Mouse (Mus musculus) forebrain, embryonic 14.5 days (tissue): ENCODE data around the gene Ttc38. TPM values are rescaled to one million over a fixed set of nuclear protein-coding genes. Genes with fewer than 3 reads are reported as not detected.
A peak's percentile ranks its signal among the peaks of the same experiment; 100 is the strongest.

Experiments
- ATAC-seq: fragments of 200-750 bp; cut with Nextera tagmentation; 2 replicates; pipeline ENCODE4 v1.8.0; 2017; ENCODE audit warnings: mild to moderate bottlenecking, moderate library complexity
- DNase-seq: peaks from one replicate; pipeline ENCODE4 v3.0.0-alpha.2; 2015; ENCODE audit warnings: low spot score
- H3K27ac ChIP-seq: fragments of 300-500 bp; sonication (generic); 2 replicates; pipeline ENCODE4 v1.5.1; 2014; ENCODE audit warnings: low read depth, mild to moderate bottlenecking, control low read depth, low read length, moderate library complexity
- H3K27me3 ChIP-seq: fragments of 300-500 bp; sonication (generic); replicated peaks from 2 replicates; pipeline ENCODE4 v1.6.1; 2014; ENCODE audit warnings: low read length, control low read depth, mixed read lengths; ENCODE audit not compliant: control insufficient read depth, insufficient read depth
- H3K36me3 ChIP-seq: fragments of 300-500 bp; sonication (generic); 2 replicates; pipeline ENCODE4 v1.6.1; 2014; ENCODE audit warnings: low read length, control low read depth; ENCODE audit not compliant: control insufficient read depth, insufficient read depth
- H3K4me1 ChIP-seq: fragments of 300-500 bp; sonication (generic); 2 replicates; pipeline ENCODE4 v1.6.1; 2014; ENCODE audit warnings: antibody characterized with exemption, low read length, control low read depth; ENCODE audit not compliant: control insufficient read depth, insufficient read depth
- H3K4me2 ChIP-seq: fragments of 300-500 bp; sonication (generic); 2 replicates; pipeline ENCODE4 v1.6.1; 2014; ENCODE audit warnings: mild to moderate bottlenecking, control low read depth, low read length
- H3K4me3 ChIP-seq: fragments of 300-500 bp; sonication (generic); 2 replicates; pipeline ENCODE4 v1.5.1; 2014; ENCODE audit warnings: low read depth, low read length, control low read depth
- H3K9ac ChIP-seq: fragments of 300-500 bp; sonication (generic); 2 replicates; pipeline ENCODE4 v1.6.1; 2014; ENCODE audit warnings: mild to moderate bottlenecking, low read length, control low read depth, moderate library complexity
- H3K9me3 ChIP-seq: fragments of 300-500 bp; sonication (generic); replicated peaks from 2 replicates; pipeline ENCODE4 v1.6.1; 2016; ENCODE audit warnings: low read length, control low read depth, mixed read lengths; ENCODE audit not compliant: control insufficient read depth
- WGBS: fragments of 180-500 bp; shearing (Covaris S2); extraction: QIAGEN DNeasy Blood & Tissue Kit; methylation state at CpG from one replicate; pipeline ENCODE4 v1.1.7; 2014; 5-methylcytosine and 5-hydroxymethylcytosine counted together
- polyA plus RNA-seq: library from polyadenylated mRNA; unstranded; fragments of >200 nt; fragmentation: Nextera tagmentation; extraction: Ambion mirVana; gene quantifications from 2 replicates; pipeline ENCODE4 v1.2.1, GENCODE M21; 2014

The Ttc38 gene
- polyA plus RNA-seq, result 2.6 and 2.7 TPM in 2 replicates

DNA sequence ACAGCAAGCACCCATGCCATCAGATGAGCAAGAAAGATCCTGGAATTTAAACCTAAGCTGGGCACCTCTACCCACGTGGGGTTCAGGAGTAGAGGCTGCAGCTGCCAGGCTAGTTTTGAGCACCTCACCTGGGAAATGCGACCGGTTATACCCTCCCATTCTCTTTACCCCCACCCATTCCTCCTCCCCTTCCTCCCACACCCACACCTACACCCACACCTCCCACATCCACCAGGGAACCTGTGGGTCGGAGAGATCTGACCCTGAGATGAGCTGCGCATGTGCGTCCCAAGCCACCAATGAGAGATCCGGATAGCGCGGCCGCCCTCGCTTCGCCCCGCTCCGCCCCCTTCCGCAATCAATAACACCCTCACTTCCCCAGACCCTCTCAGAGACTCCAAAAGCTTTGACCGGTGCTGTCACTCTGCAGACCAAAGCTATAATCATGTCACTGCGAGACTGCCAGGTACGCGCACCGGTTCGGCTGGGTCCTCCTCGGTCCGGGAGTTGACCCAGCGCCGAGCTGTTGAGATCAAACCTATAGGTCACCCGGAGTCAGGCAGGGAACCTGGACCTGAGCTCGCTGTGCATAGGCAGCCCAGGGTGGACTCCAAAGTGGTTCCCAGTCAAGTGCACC lies at the start of gene Ttc38:
TSS of gene Ttc38 (plus strand) at position 353 of the 637 bp plus-strand sequence.
- Histone ChIP-seq H3K4me2 (peak within 1 kb of the TSS; percentile 81), H3K27ac (no peak within 1 kb of the TSS), H3K27me3 (no peaks in the 10 kb centered on the region), H3K9ac (peak within 1 kb of the TSS; percentile 59), H3K36me3 (no peaks in the 10 kb centered on the region), H3K4me3 (peak within 1 kb of the TSS; percentile 48), H3K4me1 (peaks cover 9% of the 10 kb centered on the region), H3K9me3 (no peaks in the 10 kb centered on the region)
- 1% methylated on average over 27 of the region's 27 CpGs for WGBS
- DNase-seq (peak; percentile 72), ATAC-seq (peak; percentile 91)

DNA sequence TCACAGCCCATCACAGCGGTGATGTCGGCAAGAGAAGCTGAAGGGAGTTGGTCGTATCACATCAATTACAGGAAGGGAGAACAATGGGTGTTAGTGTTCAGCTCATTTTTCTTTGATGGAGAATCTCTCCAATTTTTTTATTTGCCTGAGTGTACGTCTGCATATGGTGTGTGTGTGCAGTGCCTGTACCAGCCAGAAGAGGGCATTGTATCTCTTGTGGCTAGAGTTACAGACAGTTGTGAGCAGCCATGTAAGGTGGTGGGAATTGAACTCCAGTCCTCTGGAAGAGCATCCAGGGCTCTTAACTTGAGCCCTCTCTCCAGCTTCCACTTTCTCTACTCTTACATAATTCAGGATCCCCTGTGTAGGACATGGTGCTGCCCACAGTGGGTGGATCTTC lies 49.0 kb upstream of the Ttc38 start:
- no peak overlapping the region for H3K4me3 ChIP-seq
- H3K9me3 ChIP-seq, result 0 out of 2 replicates have a peak, but pooled peaks cover 4% of the 10 kb centered on the region
- no peaks in the 10 kb centered on the region for H3K4me1 ChIP-seq
- no peak overlapping the region for H3K9ac ChIP-seq
- ATAC-seq, result no peak
- H3K36me3 ChIP-seq, result no peaks in the 10 kb centered on the region
- no peak overlapping the region for H3K4me2 ChIP-seq
- H3K27me3 ChIP-seq, result no peaks in the 10 kb centered on the region
- WGBS, result 93% methylated on average over 4 of the region's 4 CpGs
- H3K27ac ChIP-seq, result no peak overlapping the region
- no peak for DNase-seq

DNA sequence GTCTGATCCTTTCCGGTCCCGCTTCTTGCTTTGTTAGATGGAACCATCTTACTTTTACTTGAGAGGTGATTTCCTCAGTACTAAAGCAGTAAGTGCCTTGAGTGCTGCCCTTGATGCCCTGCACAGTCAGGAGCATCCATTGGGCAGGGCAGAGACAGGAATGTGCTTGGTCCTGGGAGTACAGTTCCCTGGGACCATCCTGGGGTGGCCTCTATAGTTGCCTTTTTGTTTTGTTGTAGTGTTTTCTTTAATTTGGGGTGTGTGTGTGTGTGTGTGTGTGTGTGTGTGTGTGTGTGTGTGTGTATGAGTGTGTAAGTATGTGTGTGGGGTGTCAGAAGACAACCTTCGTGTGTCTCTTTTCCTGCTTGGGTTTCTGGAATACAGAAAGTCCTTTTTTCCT lies 47.8 kb upstream of the Ttc38 start:
- no peak overlapping the region for H3K4me2 ChIP-seq
- H3K9me3 ChIP-seq, result 0 out of 2 replicates have a peak, but pooled peaks cover 4% of the 10 kb centered on the region
- no peaks in the 10 kb centered on the region for H3K27me3 ChIP-seq
- ATAC-seq (no peak), DNase-seq (no peak)
- H3K4me1 ChIP-seq, result no peaks in the 10 kb centered on the region
- 95% methylated on average over 3 of the region's 3 CpGs for WGBS
- no peak overlapping the region for H3K9ac ChIP-seq
- H3K27ac ChIP-seq, result no peak overlapping the region
- H3K36me3 ChIP-seq, result no peaks in the 10 kb centered on the region
- no peak overlapping the region for H3K4me3 ChIP-seq

DNA sequence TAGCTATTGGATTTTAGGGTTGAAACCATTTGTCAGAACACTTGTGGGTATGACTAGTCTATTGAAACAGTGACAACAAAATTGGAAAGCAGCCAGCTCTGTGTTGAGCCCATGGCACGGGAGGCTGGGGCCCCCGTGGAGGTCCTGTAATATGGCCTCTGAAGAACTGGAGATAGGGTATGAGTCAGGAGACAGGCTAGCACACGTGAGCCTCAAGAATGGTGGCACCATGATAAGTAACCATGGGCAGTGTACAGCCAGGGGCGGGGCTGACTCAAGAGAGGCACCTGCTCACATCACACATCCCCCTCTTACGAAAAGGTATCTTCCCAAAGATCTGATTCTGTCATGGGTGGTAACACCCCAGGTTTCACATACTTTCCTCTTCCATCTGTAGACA lies 45.4 kb upstream of the Ttc38 start:
- Histone ChIP-seq H3K4me1 (no peaks in the 10 kb centered on the region), H3K27me3 (no peaks in the 10 kb centered on the region), H3K9ac (no peak overlapping the region), H3K4me3 (no peak overlapping the region), H3K9me3 (0 out of 2 replicates have a peak, but pooled peaks cover 4% of the 10 kb centered on the region), H3K36me3 (no peaks in the 10 kb centered on the region), H3K27ac (no peak overlapping the region), H3K4me2 (no peak overlapping the region)
- no peak for ATAC-seq
- DNase-seq, result no peak
- WGBS, result 55% methylated on average over 5 of the region's 5 CpGs

DNA sequence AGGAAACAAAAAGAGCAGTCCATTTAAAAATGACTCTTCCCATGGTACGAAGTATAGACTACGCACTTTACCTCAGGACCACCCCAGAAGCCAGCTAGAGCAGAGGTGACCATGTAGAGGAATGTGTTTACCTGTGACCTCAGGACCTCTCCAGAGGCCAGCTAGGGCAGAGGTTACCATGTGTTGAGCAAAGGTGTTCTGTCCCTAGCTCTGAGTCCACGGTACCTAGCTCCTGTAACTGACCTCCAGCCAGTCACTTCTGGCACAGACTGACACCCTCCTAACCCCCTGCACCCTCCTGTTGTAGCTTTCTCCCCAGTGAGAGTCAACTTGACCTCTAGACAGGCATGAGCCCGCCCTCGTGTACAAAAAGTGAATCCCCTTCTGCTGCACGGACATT lies 44.6 kb upstream of the Ttc38 start:
- DNase-seq (no peak), ATAC-seq (no peak)
- H3K9ac ChIP-seq, result no peak overlapping the region
- no peaks in the 10 kb centered on the region for H3K4me1 ChIP-seq
- no peaks in the 10 kb centered on the region for H3K27me3 ChIP-seq
- H3K4me2 ChIP-seq, result no peak overlapping the region
- WGBS, result 92% methylated on average over 6 of the region's 6 CpGs
- H3K36me3 ChIP-seq, result no peaks in the 10 kb centered on the region
- H3K4me3 ChIP-seq, result no peak overlapping the region
- no peak overlapping the region for H3K27ac ChIP-seq
- H3K9me3 ChIP-seq, result 0 out of 2 replicates have a peak, but pooled peaks cover 4% of the 10 kb centered on the region

DNA sequence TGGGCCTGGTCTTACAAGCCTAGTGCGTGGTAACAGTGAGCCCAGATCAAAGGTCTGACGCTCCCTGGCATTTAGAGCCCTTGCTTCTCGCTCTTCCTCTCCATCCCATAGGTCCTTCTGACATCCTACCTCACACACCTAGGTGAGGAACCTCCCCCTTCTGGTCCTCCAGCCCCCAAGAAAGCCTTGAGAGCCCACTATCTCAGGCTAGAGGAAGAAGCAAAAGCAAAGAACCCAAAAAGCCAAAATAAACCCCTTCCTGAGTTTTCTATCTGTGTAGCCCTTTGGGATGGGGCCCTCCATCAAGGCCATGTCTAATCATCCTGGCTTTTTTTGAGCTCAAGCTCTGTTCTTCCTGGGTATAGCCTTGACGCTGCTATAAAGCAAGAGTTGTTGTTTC lies 44.1 kb upstream of the Ttc38 start:
- Histone ChIP-seq H3K27ac (no peak overlapping the region), H3K4me1 (no peaks in the 10 kb centered on the region), H3K27me3 (no peaks in the 10 kb centered on the region), H3K36me3 (no peaks in the 10 kb centered on the region), H3K9ac (no peak overlapping the region), H3K4me2 (no peak overlapping the region), H3K9me3 (0 out of 2 replicates have a peak, but pooled peaks cover 4% of the 10 kb centered on the region), H3K4me3 (no peak overlapping the region)
- DNase-seq (no peak), ATAC-seq (no peak)
- whole genome bisulfite sequencing, result 90% methylated on average over 4 of the region's 4 CpGs

DNA sequence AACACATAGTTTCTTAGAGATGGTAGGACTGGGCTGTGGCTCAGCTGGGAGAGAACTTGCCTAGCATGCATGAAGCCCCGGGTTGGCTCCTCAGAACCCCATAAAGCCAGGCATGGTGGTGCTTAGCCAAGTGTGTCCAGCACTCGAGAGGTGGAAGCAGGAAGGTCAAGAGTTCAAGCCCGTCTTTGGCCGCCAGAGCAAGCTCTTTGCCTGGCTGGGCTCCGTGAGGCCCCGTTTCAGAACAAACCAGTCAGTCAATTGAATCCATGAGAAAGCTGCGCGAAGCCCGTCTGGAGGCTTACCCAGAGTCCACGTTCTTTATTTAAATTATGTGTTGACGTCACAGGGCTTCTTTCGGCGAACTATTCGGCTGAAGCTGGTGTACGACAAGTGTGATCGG lies 43.5 kb upstream of the Ttc38 start:
- H3K4me2 ChIP-seq, result no peak overlapping the region
- H3K4me3 ChIP-seq, result no peak overlapping the region
- no peak overlapping the region for H3K9ac ChIP-seq
- WGBS, result 82% methylated on average over 16 of the region's 16 CpGs
- H3K36me3 ChIP-seq, result no peaks in the 10 kb centered on the region
- DNase-seq (no peak), ATAC-seq (no peak)
- no peak overlapping the region for H3K27ac ChIP-seq
- H3K27me3 ChIP-seq, result no peaks in the 10 kb centered on the region
- no peaks in the 10 kb centered on the region for H3K4me1 ChIP-seq
- H3K9me3 ChIP-seq, result 0 out of 2 replicates have a peak, but pooled peaks cover under 1% of the 10 kb centered on the region

DNA sequence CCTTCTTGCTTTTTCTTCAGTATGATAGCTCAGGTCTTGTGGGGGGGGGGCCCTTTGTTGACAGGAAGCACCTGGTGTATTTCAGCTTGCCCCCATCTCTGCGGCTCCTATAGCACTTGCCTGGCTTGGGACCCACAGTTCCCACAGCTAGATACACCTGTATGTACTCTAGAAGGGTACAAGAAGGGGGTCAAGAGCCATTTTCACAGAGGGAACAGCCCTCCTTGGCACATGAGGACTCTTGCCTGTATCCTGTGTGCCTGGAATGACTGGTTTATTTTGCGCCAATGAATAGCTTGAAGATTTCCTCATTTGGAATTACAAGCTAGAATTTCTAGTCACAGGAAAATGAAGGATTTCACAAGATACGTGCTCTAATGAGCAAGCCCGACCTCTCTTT lies 40.7 kb upstream of the Ttc38 start:
- no peak overlapping the region for H3K9ac ChIP-seq
- no peak overlapping the region for H3K27ac ChIP-seq
- H3K4me1 ChIP-seq, result no peaks in the 10 kb centered on the region
- no peaks in the 10 kb centered on the region for H3K27me3 ChIP-seq
- no peaks in the 10 kb centered on the region for H3K36me3 ChIP-seq
- DNase-seq (no peak), ATAC-seq (no peak)
- no peaks in the 10 kb centered on the region for H3K9me3 ChIP-seq
- H3K4me3 ChIP-seq, result no peak overlapping the region
- WGBS, result 85% methylated on average over 4 of the region's 4 CpGs
- H3K4me2 ChIP-seq, result no peak overlapping the region

DNA sequence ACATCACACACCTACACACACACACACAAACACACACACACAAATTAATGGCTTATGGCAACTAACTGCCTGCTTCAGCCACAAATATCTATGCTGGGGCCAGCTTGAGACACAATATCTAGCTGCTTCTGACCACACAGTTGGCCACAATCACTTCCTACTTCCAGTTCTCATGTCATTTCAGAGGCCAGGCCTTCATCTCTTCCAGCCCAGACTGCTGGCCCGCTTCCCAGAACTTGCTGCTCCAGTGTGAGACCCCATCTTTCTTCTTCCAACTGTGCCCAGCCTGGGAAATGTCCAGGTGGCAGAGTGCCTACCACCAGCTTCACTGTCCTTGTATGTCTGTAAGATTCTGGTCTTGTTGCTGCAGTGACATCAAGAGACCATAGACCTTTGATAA lies 39.3 kb upstream of the Ttc38 start:
- H3K4me3 ChIP-seq, result no peak overlapping the region
- no peaks in the 10 kb centered on the region for H3K4me1 ChIP-seq
- ATAC-seq (no peak), DNase-seq (peak; percentile 31)
- no peaks in the 10 kb centered on the region for H3K27me3 ChIP-seq
- H3K9me3 ChIP-seq, result no peaks in the 10 kb centered on the region
- no peak overlapping the region for H3K27ac ChIP-seq
- no peak overlapping the region for H3K9ac ChIP-seq
- H3K36me3 ChIP-seq, result no peaks in the 10 kb centered on the region
- WGBS, result 75% methylated on average over 1 of the region's 1 CpGs
- no peak overlapping the region for H3K4me2 ChIP-seq
